Mouse (Mus musculus) cerebellum, adult 2 months (tissue): ENCODE results near the gene Atf7ip.

Experiments used
- CTCF ChIP-seq: fragments of 200-500 bp; IDR thresholded peaks from 2 replicates; pipeline ENCODE4 v1.5.1; 2011; ENCODE audit warnings: low read depth, mild to moderate bottlenecking, control low read depth, low read length, moderate library complexity, borderline replicate concordance; ENCODE audit not compliant: insufficient read depth
- POLR2A ChIP-seq: fragments of 200-500 bp; IDR thresholded peaks from 2 replicates; pipeline ENCODE4 v1.6.1; 2011; ENCODE audit warnings: low read length, control low read depth, borderline replicate concordance; ENCODE audit not compliant: insufficient read depth

DNA sequence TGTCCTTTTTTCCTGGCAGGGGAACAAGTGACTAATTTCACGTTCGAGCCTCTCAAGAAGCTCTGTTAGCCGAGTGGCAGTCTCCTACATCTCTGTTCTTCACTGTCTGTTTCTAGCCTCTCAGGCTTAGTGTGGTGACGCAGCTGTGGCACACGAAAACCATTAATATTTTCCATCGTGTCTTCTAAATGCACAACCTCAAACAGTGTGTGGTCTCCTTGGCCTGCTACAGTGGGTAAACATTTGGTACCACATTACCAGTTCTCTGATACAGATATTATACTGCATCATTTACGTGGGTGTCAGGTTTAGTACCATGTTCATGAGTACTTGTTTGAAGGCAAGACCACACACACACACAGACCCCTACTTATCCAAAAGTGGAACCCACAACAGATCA is 12.5 kb upstream of the Atf7ip start:
- TF ChIP-seq POLR2A (no peak), CTCF (no peak)
